In the genomic region with DNA sequence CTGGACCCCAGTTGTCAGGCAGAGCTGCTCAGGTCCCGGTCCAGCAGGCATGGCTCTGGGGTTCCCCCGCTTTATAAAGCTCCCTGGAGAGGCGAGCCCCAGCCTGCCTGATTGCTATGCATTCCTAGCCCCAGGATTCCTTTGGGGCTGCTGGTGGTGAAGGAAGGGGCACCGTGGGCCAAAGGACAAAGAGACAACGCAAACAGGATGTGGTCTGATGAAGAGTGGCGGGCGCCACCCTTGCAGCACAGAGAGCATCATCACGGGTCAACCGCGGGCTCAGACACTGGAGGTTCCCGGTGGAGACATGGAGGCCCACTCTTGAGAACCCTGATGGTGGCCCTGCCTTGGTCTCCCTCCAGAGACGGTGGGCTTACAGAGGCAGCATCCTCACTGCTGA, we compare ENCODE assay signal across 13 mouse cellular contexts. TPM values are rescaled to one million over a fixed set of nuclear protein-coding genes. Genes with fewer than 3 reads are reported as not detected.
DNase-seq lines count a peak whose midpoint lies in the region; ATAC-seq and TF ChIP-seq lines count a peak whose summit lies in the region.
"Had no signal": no experiment of that assay in that cellular context is flagged by ENCODE, and none has a peak within 500 bp of the region (broad histone marks: within the 10 kb centered on the region; RNA-seq: fewer than 3 reads in every experiment).

A gene (minus strand): TSS at position 137 of the 400 bp plus-strand sequence.

- DNase-seq in hindbrain, postnatal 0 days (ENCODE audit: low spot score), result no peak
- DNase-seq in induced T-regulatory cell, adult 2 months (ENCODE audit: low read depth), result peak; percentile 51
- DNase-seq in midbrain, postnatal 0 days (ENCODE audit: low spot score), result no peak
- DNase-seq in adipocyte (ENCODE audit: low spot score), result no peak
- DNase-seq in layer of hippocampus, adult 8-10 months (ENCODE audit: low spot score in 2 of 2), result no peak
- no peak for DNase-seq in right cerebral cortex, postnatal 4 days
- DNase-seq: cerebellum, postnatal 36 days; left cerebral cortex, postnatal 4 days had no signal

- H3K4me1 ChIP-seq in hindbrain, embryonic 13.5 days (replicated peaks), result peaks cover 53% of the 10 kb centered on the region
- peaks cover 26% of the 10 kb centered on the region for H3K4me1 ChIP-seq in hindbrain, postnatal 0 days (ENCODE audit: insufficient read depth, low read length)
- peaks cover 35% of the 10 kb centered on the region for H3K4me1 ChIP-seq in midbrain, postnatal 0 days (ENCODE audit: insufficient read depth, low read length)

- peaks cover 32% of the 10 kb centered on the region for H3K27me3 ChIP-seq in hindbrain, embryonic 13.5 days
- no peaks in the 10 kb centered on the region for H3K27me3 ChIP-seq in hindbrain, postnatal 0 days (ENCODE audit: insufficient read depth, low read length)
- H3K27me3 ChIP-seq in midbrain, postnatal 0 days (ENCODE audit: insufficient read depth, low read length), result no peaks in the 10 kb centered on the region

- WGBS in hindbrain, embryonic 13.5 days, result 42% methylated on average over 12 of the region's 12 CpGs
- 44% methylated on average over 12 of the region's 12 CpGs for WGBS in hindbrain, postnatal 0 days
- 35% methylated on average over 11 of the region's 12 CpGs for whole genome bisulfite sequencing in midbrain, postnatal 0 days

- no peaks in the 10 kb centered on the region for H3K36me3 ChIP-seq in hindbrain, embryonic 13.5 days
- H3K36me3 ChIP-seq in hindbrain, postnatal 0 days (ENCODE audit: insufficient read depth, low read length), result no peaks in the 10 kb centered on the region
- no peaks in the 10 kb centered on the region for H3K36me3 ChIP-seq in midbrain, postnatal 0 days (ENCODE audit: insufficient read depth, low read length)
- H3K36me3 ChIP-seq: heart, embryonic 10.5 days had no signal

- no peak for TF ChIP-seq CTCF in hindbrain, postnatal 0 days (IDR thresholded peaks at IDR 0.05; ENCODE audit: low read depth)
- TF ChIP-seq CTCF in midbrain, postnatal 0 days (IDR thresholded peaks at IDR 0.05), result no peak

- H3K4me3 ChIP-seq in hindbrain, embryonic 13.5 days, result no peak within 1 kb of the TSS
- no peak within 1 kb of the TSS for H3K4me3 ChIP-seq in hindbrain, postnatal 0 days (ENCODE audit: low read length)
- H3K4me3 ChIP-seq in midbrain, postnatal 0 days (ENCODE audit: low read depth, low read length), result no peak within 1 kb of the TSS
- H3K4me3 ChIP-seq: heart, embryonic 10.5 days had no signal

- H3K27ac ChIP-seq in hindbrain, embryonic 13.5 days, result 0 out of 2 replicates have a peak within 1 kb of the TSS, but pooled peaks have one; percentile 27
- H3K27ac ChIP-seq in hindbrain, postnatal 0 days, result no peak within 1 kb of the TSS; the same call in 1 of the 2 replicates
- peak within 1 kb of the TSS; percentile 9; the same call in 1 of the 2 replicates for H3K27ac ChIP-seq in midbrain, postnatal 0 days (ENCODE audit: low read depth, low read length)
- H3K27ac ChIP-seq: heart, embryonic 10.5 days had no signal

- no peak within 1 kb of the TSS for H3K4me2 ChIP-seq in hindbrain, embryonic 13.5 days
- H3K4me2 ChIP-seq in hindbrain, postnatal 0 days (ENCODE audit: low read depth, low read length), result no peak within 1 kb of the TSS
- H3K4me2 ChIP-seq in midbrain, postnatal 0 days (ENCODE audit: low read depth, low read length, poor library complexity, severe bottlenecking), result no peak within 1 kb of the TSS

- no peaks in the 10 kb centered on the region for H3K9me3 ChIP-seq in hindbrain, embryonic 13.5 days
- H3K9me3 ChIP-seq in hindbrain, postnatal 0 days (ENCODE audit: low read length), result no peaks in the 10 kb centered on the region
- H3K9me3 ChIP-seq in midbrain, postnatal 0 days (ENCODE audit: low read length), result no peaks in the 10 kb centered on the region
- H3K9me3 ChIP-seq: heart, embryonic 10.5 days had no signal

- peak within 1 kb of the TSS; percentile 53; the same call in 1 of the 2 replicates for H3K9ac ChIP-seq in hindbrain, embryonic 13.5 days
- H3K9ac ChIP-seq in hindbrain, postnatal 0 days (replicated peaks; ENCODE audit: low read length), result no peak within 1 kb of the TSS
- no peak within 1 kb of the TSS for H3K9ac ChIP-seq in midbrain, postnatal 0 days (replicated peaks; ENCODE audit: low read length, poor library complexity, severe bottlenecking)

- no peak for ATAC-seq in hindbrain, embryonic 13.5 days (ENCODE audit: low FRiP score)
- no peak for ATAC-seq in hindbrain, postnatal 0 days
- ATAC-seq in CD4-positive, CD25-positive, alpha-beta regulatory T cell, adult 4 months, result peak; percentile 51
- no peak for ATAC-seq in midbrain, postnatal 0 days (ENCODE audit: low FRiP score)
- ATAC-seq: hindbrain, embryonic 16.5 days had no signal

RNA-seq across cellular contexts. Expression of the gene that starts here (rescaled TPM):
- polyA plus RNA-seq in hindbrain, embryonic 13.5 days (2015; fragmentation: Nextera tagmentation; extraction: Ambion mirVana), result 0.08 TPM in 1 of 2 replicates, not detected in the other
- total RNA-seq in hindbrain, postnatal 0 days (2014; rRNA removed), result not detected in 2 replicates
- polyA plus RNA-seq in hindbrain, postnatal 0 days (2015; fragmentation: Nextera tagmentation; extraction: Ambion mirVana), result 0.06 TPM in 1 of 2 replicates, not detected in the other
- polyA plus RNA-seq in CD4-positive, CD25-positive, alpha-beta regulatory T cell, adult 4 months (2017; shearing (Covaris generic)), result under 1 TPM; 0.11 to 0.20 TPM
- 0.19 TPM in 1 of 2 replicates, not detected in the other for total RNA-seq in midbrain, postnatal 0 days (2014; rRNA removed)
- polyA plus RNA-seq in midbrain, postnatal 0 days (2015; fragmentation: Nextera tagmentation; extraction: Ambion mirVana), result 0.07 and 0.20 TPM in 2 replicates
- total RNA-seq in layer of hippocampus, adult 8-10 months (2022), result not detected
- total RNA-seq: left cerebral cortex, postnatal 4 days had no signal
- polyA plus RNA-seq: heart, embryonic 10.5 days; hindbrain, embryonic 16.5 days; large intestine, adult 2 months had no signal

Comparison
In these comparisons a context has a peak if more than half of its experiments do, and no peak if none do; other contexts are left out.
1. Peak in ATAC-seq in CD4-positive, CD25-positive, alpha-beta regulatory T cell, adult 4 months; RNA of the gene not detected or under 1 TPM.